Mouse (Mus musculus): Measurements from ENCODE around the gene Hmbs. TPM values are rescaled to one million over a fixed set of nuclear protein-coding genes. Genes with fewer than 3 reads are reported as not detected.

Hmbs gene
- total and polyA plus RNA-seq, 3 experiments = 65.1 to 74.0 (median 73.7) TPM

DNA sequence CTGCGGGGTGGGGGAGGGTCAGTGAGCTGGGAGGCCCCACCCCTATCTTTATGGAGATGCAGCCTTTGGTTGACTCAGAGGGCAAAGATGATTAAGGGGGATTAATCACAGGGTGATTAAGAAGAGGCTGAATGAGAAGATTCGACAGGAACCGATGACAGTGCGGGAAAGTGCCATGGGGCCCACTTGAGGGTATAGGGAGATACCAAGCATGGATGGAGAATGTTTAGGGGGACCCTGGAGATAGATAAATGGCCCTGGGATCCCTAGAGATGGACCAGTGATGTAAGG is 29.8 kb downstream of the Hmbs start:
- H3K36me3 ChIP-seq (replicated peaks in 1 of 2; ENCODE audit: control insufficient read depth in 1 of 2, insufficient read depth in 1 of 2, low read length in 1 of 2) = peaks cover 33 to 73% of the 10 kb centered on the region in 2 experiments
- H3K4me1 ChIP-seq (ENCODE audit: control insufficient read depth in 1 of 2, insufficient read depth in 2 of 2) = peaks cover 4 to 27% of the 10 kb centered on the region in 2 experiments; a peak in 3 of 4 replicates
- no peaks in the 10 kb centered on the region for H3K27me3 ChIP-seq (replicated peaks)
- H3K9me3 ChIP-seq (replicated peaks; ENCODE audit: low read length) = no peaks in the 10 kb centered on the region
- no peak overlapping the region for H3K27ac ChIP-seq (ENCODE audit: insufficient read depth, low read depth)
- dilution Hi-C loops (cut with MboI; ENCODE audit: extremely low pct_ligation_motif_present, extremely low pct_unique_long_range_greater_than_20kb, low sequenced_read_pairs) = no loop called here
- no peak for DNase-seq (ENCODE audit: extremely low read depth)
- H3K9ac ChIP-seq (ENCODE audit: insufficient read depth, low read depth) = no peak overlapping the region
- in situ Hi-C loops (cut with MboI; ENCODE audit: low pct_ligation_motif_present, low pct_unique_long_range_greater_than_20kb, low sequenced_read_pairs) = no loop called here
- no peaks in the 10 kb centered on the region for H3K79me2 ChIP-seq (replicated peaks; ENCODE audit: control insufficient read depth, extremely low read depth, insufficient read depth, poor library complexity, severe bottlenecking)
- H3K4me2 ChIP-seq (ENCODE audit: insufficient read depth, low read depth, poor library complexity, severe bottlenecking) = no peak overlapping the region
- H3K4me3 ChIP-seq (replicated peaks in 1 of 3; ENCODE audit: low read depth in 2 of 3, low read length in 2 of 3, poor library complexity in 1 of 3) = no peak overlapping the region
- TF ChIP-seq MXI1 (IDR thresholded peaks at IDR 0.05; ENCODE audit: low read depth, low read length) = no peak
- no peak for TF ChIP-seq RCOR1 (conservative IDR thresholded peaks at IDR 0.05; ENCODE audit: low read depth, low read length)

- no peak overlapping the region for H3K4me2 ChIP-seq (ENCODE audit: insufficient read depth, low read depth, poor library complexity, severe bottlenecking)
- TF ChIP-seq CTCF (conservative IDR thresholded peaks at IDR 0.05 in 1 of 2, IDR thresholded peaks at IDR 0.05 in 1 of 2; ENCODE audit: low read depth in 2 of 2, low read length in 2 of 2) (no peak), ZNF384 (IDR thresholded peaks at IDR 0.05; ENCODE audit: low read depth, low read length) (no peak), POLR2A (IDR thresholded peaks at IDR 0.05; ENCODE audit: low read depth, low read length) (no peak), MAFK (IDR thresholded peaks at IDR 0.05; ENCODE audit: insufficient replicate concordance, low read length) (no peak), ZKSCAN1 (IDR thresholded peaks at IDR 0.05; ENCODE audit: borderline replicate concordance, low read depth, low read length) (no peak), RCOR1 (conservative IDR thresholded peaks at IDR 0.05; ENCODE audit: low read depth, low read length) (no peak), JUN (IDR thresholded peaks at IDR 0.05; ENCODE audit: insufficient read depth, low read depth, low read length) (no peak), MXI1 (IDR thresholded peaks at IDR 0.05; ENCODE audit: low read depth, low read length) (no peak), SMC3 (IDR thresholded peaks at IDR 0.05; ENCODE audit: low read depth, low read length) (no peak), GABPA (IDR thresholded peaks at IDR 0.05; ENCODE audit: insufficient replicate concordance, low read depth, low read length) (no peak), MYC (IDR thresholded peaks at IDR 0.05; ENCODE audit: low read depth, low read length) (no peak)
- H3K27me3 ChIP-seq (replicated peaks) = no peaks in the 10 kb centered on the region
- H3K27ac ChIP-seq (ENCODE audit: insufficient read depth, low read depth) = no peak overlapping the region
- H3K36me3 ChIP-seq (replicated peaks in 1 of 2; ENCODE audit: control insufficient read depth in 1 of 2, insufficient read depth in 1 of 2, low read length in 1 of 2) = peaks cover 33 to 73% of the 10 kb centered on the region in 2 experiments
- dilution Hi-C loops (cut with MboI; ENCODE audit: extremely low pct_ligation_motif_present, extremely low pct_unique_long_range_greater_than_20kb, low sequenced_read_pairs) = no loop called here
- H3K79me2 ChIP-seq (replicated peaks; ENCODE audit: control insufficient read depth, extremely low read depth, insufficient read depth, poor library complexity, severe bottlenecking) = no peaks in the 10 kb centered on the region
- DNase-seq (ENCODE audit: extremely low read depth) = no peak
- H3K9me3 ChIP-seq (replicated peaks; ENCODE audit: low read length) = no peaks in the 10 kb centered on the region
- no peak overlapping the region for H3K4me3 ChIP-seq (replicated peaks in 1 of 3; ENCODE audit: low read depth in 2 of 3, low read length in 2 of 3, poor library complexity in 1 of 3)
- H3K4me1 ChIP-seq (ENCODE audit: control insufficient read depth in 1 of 2, insufficient read depth in 2 of 2) = peaks cover 3 to 22% of the 10 kb centered on the region in 2 experiments; a peak in 3 of 4 replicates
- no peak overlapping the region for H3K9ac ChIP-seq (ENCODE audit: insufficient read depth, low read depth)
- in situ Hi-C loops (cut with MboI; ENCODE audit: low pct_ligation_motif_present, low pct_unique_long_range_greater_than_20kb, low sequenced_read_pairs) = no loop called here
These were observed 30.4 kb downstream of the Hmbs start for GRCm38 (mm10) chr9:44313476-44314256.

Measured in CH12.LX (cell line).